Mouse (Mus musculus): Measurements from ENCODE around the gene 2210418O10Rik. TPM values are rescaled to one million over a fixed set of nuclear protein-coding genes. Genes with fewer than 3 reads are reported as not detected.
"Not testable (repeated sequence)": the region's sequence is repeated elsewhere in the genome, so short reads cannot be mapped to it uniquely, and the experiment has no call there.

2210418O10Rik gene
- polyA plus RNA-seq (2012; ENCODE audit: insufficient read depth, insufficient read length, low replicate concordance, missing spikeins): not detected in 2 replicates

GRCm38 (mm10) chr2:176226269-176226668 is at the start of gene 2210418O10Rik:
TSS of gene 2210418O10Rik (plus strand) at chr2:176226569.
- H3K4me1 ChIP-seq (ENCODE audit: control insufficient read depth, insufficient read depth, low read length); H3K27ac ChIP-seq (ENCODE audit: insufficient read depth, low read depth, low read length); H3K4me3 ChIP-seq (ENCODE audit: insufficient read depth, low read depth, low read length): not testable (repeated sequence)
- WGBS: no CpG with 5 or more reads among the region's 2 CpGs

GRCm38 (mm10) chr2:176248519-176248918 is 22.1 kb downstream of the 2210418O10Rik start:
- H3K27ac ChIP-seq (ENCODE audit: insufficient read depth, low read depth, low read length); H3K4me1 ChIP-seq (ENCODE audit: control insufficient read depth, insufficient read depth, low read length); H3K4me3 ChIP-seq (ENCODE audit: insufficient read depth, low read depth, low read length): not testable (repeated sequence)
- WGBS: no CpG with 5 or more reads among the region's 1 CpGs

Other genes with a start within 250 kb of the 2210418O10Rik start
- not detected in 2 replicates for gene Gm2004, start 76.7 kb upstream of the 2210418O10Rik start, polyA plus RNA-seq (2012; ENCODE audit: insufficient read depth, insufficient read length, low replicate concordance, missing spikeins)
- gene Gm11009, start 92.9 kb downstream of the 2210418O10Rik start, polyA plus RNA-seq (2012; ENCODE audit: insufficient read depth, insufficient read length, low replicate concordance, missing spikeins): not detected in 2 replicates
- not detected in 2 replicates for gene Gm14435, start 197.0 kb downstream of the 2210418O10Rik start, polyA plus RNA-seq (2012; ENCODE audit: insufficient read depth, insufficient read length, low replicate concordance, missing spikeins)

All from olfactory bulb, adult 2 months (tissue).